Comparison of ENCODE assay signal across 14 mouse cellular contexts in the genomic region with DNA sequence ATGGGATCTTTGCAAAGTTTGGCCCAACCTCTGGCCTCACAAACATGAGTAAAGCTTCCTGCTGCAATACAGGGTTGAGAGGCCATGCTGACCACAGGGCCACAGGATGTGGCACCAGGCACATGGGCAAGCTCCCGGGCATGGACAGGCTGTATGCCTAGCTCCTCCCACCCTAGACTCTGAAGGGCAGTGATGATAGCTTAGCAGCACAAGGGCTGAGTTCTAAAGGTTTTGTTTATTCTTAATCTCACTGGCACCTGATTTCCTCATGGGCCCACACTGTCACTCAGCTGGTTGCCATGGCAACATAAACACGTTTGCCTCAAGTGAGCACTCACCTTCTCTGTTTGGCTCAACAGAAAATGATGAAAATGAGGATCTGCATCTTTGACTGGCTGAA. TPM values are rescaled to one million over a fixed set of nuclear protein-coding genes. Genes with fewer than 3 reads are reported as not detected.
DNase-seq lines count a peak whose midpoint lies in the region; ATAC-seq lines count a peak whose summit lies in the region.
"Had no signal": no experiment of that assay in that cellular context is flagged by ENCODE, and none has a peak within 500 bp of the region (broad histone marks: within the 10 kb centered on the region; RNA-seq: fewer than 3 reads in every experiment).

No protein-coding gene starts in this region.

- peak overlapping the region; percentile 34 for H3K4me3 ChIP-seq in megakaryocyte, embryonic 14.5 days (replicated peaks)
- H3K4me3 ChIP-seq: embryonic facial prominence, embryonic 15.5 days; heart, embryonic 13.5 days; limb, embryonic 13.5 days had no signal

- intact Hi-C loops in left cerebral cortex, postnatal 25 days (cut with DNase I): no loop called here

- peak; percentile 65 for ATAC-seq in granulocyte monocyte progenitor cell, adult 5-6 weeks (replicated peaks; ENCODE audit: poor library complexity, severe bottlenecking)
- ATAC-seq: midbrain, embryonic 16.5 days had no signal

- H3K9me3 ChIP-seq in megakaryocyte, embryonic 14.5 days: no peaks in the 10 kb centered on the region
- H3K9me3 ChIP-seq: embryonic facial prominence, embryonic 15.5 days; heart, embryonic 13.5 days; limb, embryonic 13.5 days had no signal

- peaks cover 37% of the 10 kb centered on the region for H3K4me1 ChIP-seq in megakaryocyte, embryonic 14.5 days
- H3K4me1 ChIP-seq: embryonic facial prominence, embryonic 15.5 days; heart, embryonic 13.5 days; limb, embryonic 13.5 days had no signal

- peak; percentile 8 for DNase-seq in retina, postnatal 1 day
- DNase-seq in retina, embryonic 14.5 days (ENCODE audit: low spot score): no peak
- DNase-seq in left cerebral cortex, postnatal 25 days (ENCODE audit: low spot score in 2 of 2): no peak
- no peak for DNase-seq in kidney, postnatal 4 days
- no peak for DNase-seq in urinary bladder, adult 2 months (ENCODE audit: low spot score)
- DNase-seq: cerebellum, adult 8-10 months had no signal

- peaks cover 100% of the 10 kb centered on the region for H3K36me3 ChIP-seq in megakaryocyte, embryonic 14.5 days (replicated peaks; ENCODE audit: low read length)

- H3K27me3 ChIP-seq in megakaryocyte, embryonic 14.5 days (replicated peaks): no peaks in the 10 kb centered on the region
- H3K27me3 ChIP-seq: embryonic facial prominence, embryonic 15.5 days; heart, embryonic 13.5 days; limb, embryonic 13.5 days had no signal

RNA-seq across cellular contexts. Expression of a gene that starts 16.5 kb away (rescaled TPM):
- 61.2 and 81.6 TPM in 2 replicates for total RNA-seq in granulocyte monocyte progenitor cell, adult 5-6 weeks (2014; fragmentation: Nextera tagmentation)
- total RNA-seq in granulocyte monocyte progenitor cell, adult 5-6 weeks (2017): 17.9 and 20.2 TPM in 2 replicates
- 34.2 and 52.7 TPM in 2 replicates for polyA plus RNA-seq in megakaryocyte, embryonic 14.5 days (2012; ENCODE audit: insufficient read depth, low replicate concordance)
- 100 to 1,000 TPM; 195 to 210 TPM for total RNA-seq in left cerebral cortex, postnatal 25 days (2021)
- 59.9 and 64.7 TPM in 2 replicates for polyA plus RNA-seq in urinary bladder, adult 2 months (2012; rRNA removed)

RNA-seq across cellular contexts. Expression of a gene that starts 19.8 kb away (rescaled TPM):
- 96.9 and 97.4 TPM in 2 replicates for total RNA-seq in granulocyte monocyte progenitor cell, adult 5-6 weeks (2014; fragmentation: Nextera tagmentation)
- 103 and 105 TPM in 2 replicates for total RNA-seq in granulocyte monocyte progenitor cell, adult 5-6 weeks (2017)
- polyA plus RNA-seq in megakaryocyte, embryonic 14.5 days (2012; ENCODE audit: insufficient read depth, low replicate concordance): 4.3 and 10.9 TPM in 2 replicates
- total RNA-seq in left cerebral cortex, postnatal 25 days (2021): 100 to 1,000 TPM; 145 to 151 TPM
- 79.8 and 84.7 TPM in 2 replicates for polyA plus RNA-seq in urinary bladder, adult 2 months (2012; rRNA removed)

RNA-seq across cellular contexts. Expression of a gene that starts 20.0 kb away (rescaled TPM):
- total RNA-seq in granulocyte monocyte progenitor cell, adult 5-6 weeks (2014; fragmentation: Nextera tagmentation): 51.8 and 54.2 TPM in 2 replicates
- 44.3 and 48.4 TPM in 2 replicates for total RNA-seq in granulocyte monocyte progenitor cell, adult 5-6 weeks (2017)
- polyA plus RNA-seq in megakaryocyte, embryonic 14.5 days (2012; ENCODE audit: insufficient read depth, low replicate concordance): 8.9 and 11.3 TPM in 2 replicates
- total RNA-seq in left cerebral cortex, postnatal 25 days (2021): 10 to 100 TPM; 43.3 to 48.2 TPM
- polyA plus RNA-seq in urinary bladder, adult 2 months (2012; rRNA removed): 32.5 and 33.1 TPM in 2 replicates

RNA-seq across cellular contexts. Expression of a gene that starts 22.8 kb away (rescaled TPM):
- total RNA-seq in granulocyte monocyte progenitor cell, adult 5-6 weeks (2014; fragmentation: Nextera tagmentation): not detected in 2 replicates
- not detected in 2 replicates for total RNA-seq in granulocyte monocyte progenitor cell, adult 5-6 weeks (2017)
- not detected in 2 replicates for polyA plus RNA-seq in megakaryocyte, embryonic 14.5 days (2012; ENCODE audit: insufficient read depth, low replicate concordance)
- not detected for total RNA-seq in left cerebral cortex, postnatal 25 days (2021)
- polyA plus RNA-seq in urinary bladder, adult 2 months (2012; rRNA removed): 72.4 and 92.6 TPM in 2 replicates
- total RNA-seq: layer of hippocampus, adult 18-20 months had no signal

RNA-seq across cellular contexts. Expression of a gene that starts 32.2 kb away (rescaled TPM):
- total RNA-seq in granulocyte monocyte progenitor cell, adult 5-6 weeks (2014; fragmentation: Nextera tagmentation): not detected in 2 replicates
- total RNA-seq in granulocyte monocyte progenitor cell, adult 5-6 weeks (2017): not detected in 2 replicates
- not detected in 2 replicates for polyA plus RNA-seq in megakaryocyte, embryonic 14.5 days (2012; ENCODE audit: insufficient read depth, low replicate concordance)
- total RNA-seq in left cerebral cortex, postnatal 25 days (2021): not detected
- 0.19 and 0.21 TPM in 2 replicates for polyA plus RNA-seq in urinary bladder, adult 2 months (2012; rRNA removed)
- total RNA-seq: layer of hippocampus, adult 18-20 months had no signal
- polyA plus RNA-seq: embryonic facial prominence, embryonic 15.5 days; heart, embryonic 13.5 days; intestine, embryonic 14.5 days; limb, embryonic 13.5 days; midbrain, embryonic 16.5 days had no signal
